Mouse (Mus musculus) 3T3-L1 (cell line): ENCODE results near the gene Prkab1.

Source experiments
- DNase-seq: peaks from one replicate; pipeline ENCODE4 v3.0.0-alpha.2; 2015; ENCODE audit warnings: low read depth, low spot score

The Prkab1 gene

DNA sequence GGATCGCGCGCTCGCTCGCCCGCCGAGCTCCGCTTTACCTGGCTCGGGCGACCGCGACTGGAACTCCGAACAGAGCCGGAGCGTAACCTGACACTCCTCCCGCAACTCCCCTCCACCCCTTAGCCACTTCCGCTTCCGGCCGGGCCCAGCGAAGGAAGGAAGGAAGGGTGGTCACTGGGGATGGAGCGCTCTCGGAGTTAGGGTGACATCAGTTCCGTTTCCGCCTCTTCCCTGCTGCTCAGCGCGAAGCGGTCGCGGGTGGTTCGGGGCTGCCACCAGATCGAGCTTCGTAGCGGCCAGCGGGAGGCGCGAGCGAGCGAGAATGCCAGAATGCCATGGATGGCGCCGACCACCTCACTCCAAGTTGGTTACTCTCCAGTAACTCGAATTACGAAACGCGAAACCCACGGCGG lies at the start of gene Prkab1:
Gene Prkab1, minus strand, starts transcription at position 182 of the 413 bp plus-strand sequence.
- peak; percentile 99 for DNase-seq

DNA sequence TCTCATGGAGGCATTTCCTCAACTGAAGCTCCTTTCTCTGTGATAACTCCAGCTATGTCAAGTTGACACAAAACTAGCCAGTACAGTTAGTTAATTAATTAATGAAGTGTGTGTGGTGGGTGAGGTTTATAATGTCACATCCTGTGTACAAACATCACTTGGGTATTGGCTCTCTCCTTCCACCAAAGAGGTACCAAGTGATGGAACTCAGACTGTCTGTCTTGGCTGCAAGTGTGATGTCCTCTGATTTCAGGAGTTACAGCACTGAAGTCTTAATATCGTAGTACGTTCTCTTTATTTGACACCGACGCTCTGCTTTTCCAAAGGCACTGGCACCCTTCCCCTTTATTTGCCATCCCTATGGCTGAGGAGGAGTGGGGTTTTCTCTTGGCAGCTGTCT lies 45.3 kb upstream of the Prkab1 start:
- DNase-seq = no peak

DNA sequence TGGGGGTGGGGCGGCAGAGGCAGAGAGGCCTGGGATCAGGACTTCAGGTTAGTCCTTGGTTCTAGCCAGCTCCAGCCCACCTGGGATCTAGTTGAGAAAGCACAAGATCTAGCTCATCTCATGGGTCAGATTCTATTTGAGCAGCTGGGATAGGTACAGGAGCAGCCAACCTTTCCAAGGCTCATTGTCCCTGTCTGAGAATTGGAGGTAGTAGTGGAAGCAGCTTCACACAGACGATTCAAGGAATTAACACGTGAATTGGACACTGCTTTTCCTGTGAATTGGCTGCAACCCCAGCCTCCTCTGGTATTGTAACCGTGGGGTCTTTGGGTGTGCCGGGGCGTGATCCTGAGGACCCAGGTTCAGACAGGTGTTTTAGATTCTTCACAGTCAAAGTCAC lies 28.5 kb upstream of the Prkab1 start:
- DNase-seq = no peak

DNA sequence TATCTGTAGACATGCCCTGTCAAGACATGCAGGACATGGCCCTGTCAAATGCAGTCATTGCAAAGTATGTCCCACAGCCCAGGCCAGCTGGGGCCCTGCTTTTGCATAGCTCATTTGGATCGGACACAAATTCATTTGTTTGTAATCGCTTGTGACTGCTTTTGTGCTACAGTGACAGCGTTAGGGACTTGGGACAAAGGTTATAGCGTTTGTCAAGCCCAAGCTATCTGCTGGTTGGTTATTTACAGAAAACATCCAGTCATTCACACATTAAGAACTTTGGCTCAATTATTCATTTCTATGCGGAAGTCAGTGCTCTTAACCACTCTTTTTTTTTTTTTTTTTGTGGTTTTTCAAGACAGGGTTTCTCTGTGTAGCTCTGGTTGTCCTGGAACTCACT lies 27.9 kb upstream of the Prkab1 start:
- no peak for DNase-seq

DNA sequence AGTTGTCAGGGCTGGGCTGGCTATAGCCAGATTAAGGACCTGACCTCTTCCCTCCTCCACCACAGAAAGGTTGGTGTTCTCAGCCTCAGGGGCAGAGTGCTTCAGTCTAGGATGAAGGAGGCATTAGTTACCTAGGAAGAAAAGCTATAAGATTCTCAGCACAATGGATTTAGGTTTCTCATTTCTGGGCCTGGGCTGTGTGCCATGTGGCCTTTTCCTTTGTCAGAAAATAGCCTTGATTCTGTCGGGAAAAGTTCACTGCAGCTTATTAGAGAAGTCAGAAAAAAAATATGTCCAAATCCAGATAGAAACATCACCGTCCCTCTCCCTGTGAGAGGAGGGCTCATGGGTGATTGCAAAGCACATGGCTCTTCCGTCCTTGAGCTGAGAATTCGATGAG lies 25.5 kb upstream of the Prkab1 start:
- DNase-seq = no peak

DNA sequence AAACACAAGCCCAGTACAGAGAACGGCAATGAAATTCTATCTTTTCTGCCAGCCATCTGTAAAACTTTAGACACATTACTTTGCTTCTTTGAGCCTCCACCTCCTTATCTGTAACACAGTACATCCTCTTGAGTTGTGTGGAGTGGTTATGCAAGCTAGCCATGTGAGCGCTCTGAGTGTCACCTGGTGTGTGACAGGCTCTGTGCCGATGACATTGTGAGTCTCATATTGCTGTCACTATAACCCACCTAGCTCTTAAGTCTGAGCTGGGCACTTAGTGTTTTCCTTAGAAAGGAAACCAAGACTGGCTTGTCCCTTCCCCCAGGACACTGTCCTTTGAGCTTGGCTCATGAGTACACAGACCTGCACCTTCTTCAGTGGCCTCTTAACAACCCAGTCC lies 24.0 kb upstream of the Prkab1 start:
- DNase-seq = no peak

DNA sequence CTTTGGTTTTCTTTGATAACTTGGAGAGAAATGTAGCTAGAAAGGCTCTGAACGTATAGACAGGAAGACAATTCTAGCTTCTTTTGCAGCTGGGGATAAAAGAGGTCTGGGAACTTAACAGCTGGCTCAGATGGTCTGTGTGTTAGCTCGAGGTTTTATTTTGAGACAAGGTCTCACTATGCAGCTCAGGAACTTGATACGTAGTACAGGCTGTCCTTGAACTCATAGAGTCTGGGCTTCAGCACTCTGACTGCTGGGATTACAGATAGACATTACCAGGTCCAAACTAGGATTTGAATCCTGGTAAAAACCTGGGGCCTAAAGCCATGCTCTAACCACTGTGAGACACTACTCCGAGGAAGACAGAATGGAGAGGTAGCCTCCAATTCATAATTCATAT lies 21.9 kb upstream of the Prkab1 start:
- no peak for DNase-seq

DNA sequence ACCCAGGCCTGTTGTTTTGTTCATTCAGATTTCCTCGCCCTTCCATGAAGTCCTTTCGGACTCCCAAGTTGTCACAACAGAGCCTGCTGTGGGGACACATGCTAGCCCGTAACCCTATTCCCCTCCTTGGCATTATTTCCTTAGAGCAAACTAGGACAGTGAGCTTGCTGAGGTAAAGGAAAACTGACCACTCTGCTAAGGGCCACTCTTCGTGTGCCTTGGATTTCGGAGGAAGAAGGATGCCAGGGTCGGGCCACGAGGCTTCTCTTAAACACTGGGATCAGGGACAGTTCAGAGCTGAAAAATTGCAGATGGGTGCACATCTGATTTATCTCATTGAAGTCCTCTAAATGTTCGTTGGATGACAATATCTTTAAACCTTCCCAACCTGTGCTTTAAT lies 21.3 kb upstream of the Prkab1 start:
- no peak for DNase-seq

DNA sequence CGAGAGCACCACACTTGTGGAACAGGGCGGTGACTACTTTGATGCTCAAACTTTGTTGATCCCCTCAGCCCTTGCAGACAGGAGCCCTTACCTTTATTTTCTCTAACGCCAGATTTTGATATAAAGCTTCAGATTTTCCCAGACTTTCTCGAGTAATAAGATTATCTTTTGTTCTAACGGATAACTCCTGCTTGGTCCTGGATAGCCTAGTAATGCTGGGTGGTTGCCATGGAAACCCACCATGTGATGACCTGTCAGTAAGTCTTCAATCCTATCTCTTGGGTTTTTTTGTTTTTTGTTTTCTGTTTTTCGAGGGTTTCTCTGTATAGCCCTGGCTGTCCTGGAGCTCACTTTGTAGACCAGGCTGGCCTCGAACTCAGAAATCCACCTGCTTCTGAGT lies 17.9 kb upstream of the Prkab1 start:
- DNase-seq = no peak

DNA sequence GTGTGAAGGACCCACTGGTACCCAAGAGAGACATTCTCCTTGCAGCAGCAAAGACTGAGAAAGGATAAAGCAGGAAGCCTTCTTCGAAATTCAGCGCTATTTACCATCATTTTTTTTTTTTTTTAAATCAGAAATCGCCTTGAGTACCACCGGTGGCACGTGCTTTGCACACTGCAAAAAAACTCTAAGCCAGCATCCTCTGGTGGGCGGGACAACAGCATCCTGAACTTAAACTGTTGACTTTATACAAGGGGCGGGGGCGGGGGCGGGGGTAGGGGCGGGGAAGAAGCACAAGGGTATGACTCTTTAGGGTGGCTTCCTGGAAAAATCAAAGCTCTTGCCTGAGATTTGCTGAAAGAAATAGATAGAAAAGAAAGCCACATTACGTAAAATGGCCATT lies 15.4 kb upstream of the Prkab1 start:
- DNase-seq = no peak

DNA sequence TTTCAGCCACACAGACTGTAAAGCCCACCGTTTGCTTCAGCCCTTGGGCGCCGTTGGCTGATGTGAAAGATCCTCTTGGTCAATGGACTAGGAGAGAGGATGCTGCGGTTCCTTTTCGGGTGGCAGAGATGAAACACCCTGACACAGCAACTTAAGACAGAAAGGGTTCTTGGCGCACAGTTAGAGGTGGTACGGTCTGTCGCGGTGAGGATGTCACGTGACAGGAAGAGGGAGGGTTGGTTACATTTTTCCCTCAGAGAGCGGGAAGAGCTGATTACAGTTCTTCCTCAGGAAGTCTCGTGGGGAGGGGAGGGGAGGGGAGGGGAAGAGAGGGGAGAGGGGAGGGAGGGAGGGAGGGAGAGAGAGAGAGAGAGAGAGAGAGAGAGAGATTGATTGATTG lies 13.4 kb upstream of the Prkab1 start:
- no peak for DNase-seq

DNA sequence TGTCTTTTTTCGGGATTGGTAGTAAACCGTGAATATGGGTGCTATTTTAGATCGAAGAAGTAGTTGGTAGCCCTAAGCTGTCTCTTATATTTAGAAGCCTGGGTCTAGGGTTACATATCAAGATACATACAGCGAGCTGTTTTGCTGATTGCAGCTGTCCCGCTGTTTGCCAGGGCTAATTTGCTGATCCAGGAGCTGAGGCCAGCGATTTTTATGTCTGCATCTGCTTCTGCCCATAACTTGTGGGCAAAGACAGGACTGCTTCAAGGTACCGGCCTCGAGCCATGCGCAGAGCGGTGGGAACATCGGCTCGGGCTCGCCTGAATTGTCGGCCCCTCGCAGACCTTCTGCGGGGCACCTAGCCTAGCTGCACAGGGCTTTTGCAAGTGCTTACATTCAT lies 12.2 kb upstream of the Prkab1 start:
- no peak for DNase-seq

DNA sequence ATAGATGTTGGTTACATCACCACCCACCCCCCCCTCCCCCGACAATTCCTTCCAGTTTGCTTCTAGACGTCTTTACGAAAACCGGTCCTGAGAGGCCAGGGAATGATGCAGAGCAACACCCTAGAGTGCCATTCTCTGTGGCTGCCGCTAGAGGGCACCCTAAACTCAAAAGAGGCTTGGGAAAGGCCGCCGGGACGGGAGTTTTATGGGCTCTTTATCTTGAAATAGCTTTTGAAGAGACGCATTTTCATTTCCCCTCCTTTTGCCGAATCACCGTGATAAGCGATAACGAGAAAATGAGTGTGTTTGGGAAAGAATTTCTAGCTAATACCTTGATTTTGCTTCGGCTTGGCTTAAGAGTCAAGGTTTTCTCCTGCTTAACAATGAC lies 6.9 kb upstream of the Prkab1 start:
- peak; percentile 89 for DNase-seq

DNA sequence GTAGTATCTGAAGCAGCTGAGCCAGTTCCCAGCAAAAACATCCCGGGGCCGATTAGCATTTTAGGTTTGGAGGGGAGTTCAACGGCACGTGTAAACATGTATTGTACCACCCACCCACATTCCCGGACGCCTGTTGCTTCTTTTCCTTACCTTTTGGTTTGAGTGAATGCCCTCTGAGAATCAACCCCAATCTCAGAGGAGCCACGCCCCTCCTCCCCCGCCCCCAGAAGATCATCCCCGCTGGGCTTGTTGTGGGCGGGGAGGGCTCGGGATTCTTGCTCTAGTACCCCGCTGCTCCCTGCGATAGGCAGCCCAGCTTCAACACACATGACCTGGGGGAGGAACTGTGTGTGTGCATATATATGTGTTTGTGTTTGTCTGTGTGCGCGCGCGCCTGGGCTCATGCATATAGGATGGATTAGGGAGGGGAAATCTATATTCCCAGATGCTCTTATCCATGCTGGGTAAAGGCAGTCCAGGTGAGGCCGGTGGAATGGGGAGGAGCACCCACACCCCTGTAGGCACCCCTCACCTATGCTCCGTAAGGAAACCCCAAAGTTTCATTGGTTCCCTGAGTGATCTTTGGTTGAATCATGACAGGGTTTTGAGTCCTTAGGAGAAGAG lies 6.4 kb upstream of the Prkab1 start:
- DNase-seq = no peak

DNA sequence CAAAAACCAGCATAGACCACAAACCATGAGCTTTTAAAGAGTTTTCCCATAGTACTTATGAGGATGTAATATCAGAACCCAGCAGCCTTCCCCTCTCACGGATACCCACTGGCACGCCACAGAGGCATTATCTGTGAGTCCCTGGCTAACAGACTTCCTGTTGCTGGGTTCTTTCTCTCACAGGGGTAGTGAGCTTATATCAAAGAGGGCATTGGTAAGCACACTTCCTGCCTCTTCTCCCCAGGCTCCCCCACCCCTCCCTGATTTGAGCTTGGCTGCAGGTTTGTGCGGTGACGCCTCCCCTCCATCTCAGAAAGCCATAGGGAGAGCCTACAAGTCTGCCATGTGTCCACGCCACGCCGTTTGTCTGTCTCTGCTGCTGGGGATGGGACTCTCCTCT lies 4.8 kb upstream of the Prkab1 start:
- no peak for DNase-seq

DNA sequence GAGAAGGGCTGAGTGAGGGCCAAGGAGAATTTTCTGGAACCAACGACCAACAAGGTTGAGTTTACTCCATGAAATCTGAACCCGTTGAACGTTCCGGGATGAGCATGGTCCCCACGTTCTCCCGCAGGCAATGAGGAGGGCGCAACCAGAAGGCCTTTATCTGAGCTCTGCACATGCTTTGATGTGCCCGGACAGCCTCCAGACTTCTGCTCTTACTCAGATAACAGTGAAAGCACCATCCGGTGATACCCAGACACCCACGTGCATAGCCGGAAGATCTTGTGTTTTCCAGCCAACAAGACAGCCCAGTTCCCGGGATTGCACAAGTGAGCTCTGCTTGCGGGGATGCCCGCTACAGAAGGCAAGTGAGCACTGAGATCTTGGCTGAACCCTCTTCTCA lies 2.3 kb upstream of the Prkab1 start:
- no peak for DNase-seq

DNA sequence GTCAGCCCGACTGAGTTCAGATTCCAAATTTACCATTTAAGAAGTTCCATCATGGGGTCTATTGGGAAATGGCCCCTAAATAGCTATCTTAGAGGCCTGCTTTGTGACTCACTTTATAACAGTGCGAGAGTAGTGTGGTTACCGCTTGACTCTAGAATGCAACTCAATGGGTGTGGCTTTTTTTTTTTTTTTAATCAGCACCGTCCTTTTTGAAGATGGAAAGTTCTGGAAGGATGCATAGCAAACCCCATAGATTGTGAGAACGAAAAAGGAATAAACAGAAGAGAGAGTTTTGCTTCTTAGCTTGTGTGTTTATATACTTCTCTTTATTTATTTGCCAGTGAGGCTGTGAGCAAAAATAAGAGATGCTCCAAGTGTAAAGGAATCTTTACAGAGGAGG lies 1.8 kb upstream of the Prkab1 start:
- DNase-seq = no peak

DNA sequence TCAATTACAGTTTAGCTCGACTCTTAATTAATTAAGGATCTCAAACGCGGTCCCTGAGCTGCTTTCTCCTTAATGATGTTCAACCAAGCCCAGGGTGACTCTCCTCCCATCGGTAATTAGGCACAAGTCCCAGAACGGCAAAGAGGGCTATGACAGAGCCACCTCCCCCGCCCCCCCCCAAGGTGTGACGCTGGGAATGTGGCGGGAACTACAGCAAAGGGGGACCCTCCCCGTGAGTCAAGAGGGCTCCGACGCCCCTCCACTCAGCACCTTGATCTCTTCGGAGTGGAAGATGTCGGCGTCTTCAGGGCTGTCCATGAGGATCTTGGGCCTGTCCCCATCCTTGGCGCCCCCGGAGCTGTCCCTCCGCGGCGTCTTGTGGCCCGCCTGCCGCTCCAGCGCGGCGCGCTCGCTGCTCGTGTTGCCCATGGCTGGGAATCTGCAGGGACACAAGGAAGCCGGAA lies 455 bp downstream of the Prkab1 start:
- DNase-seq = peak; percentile 34

DNA sequence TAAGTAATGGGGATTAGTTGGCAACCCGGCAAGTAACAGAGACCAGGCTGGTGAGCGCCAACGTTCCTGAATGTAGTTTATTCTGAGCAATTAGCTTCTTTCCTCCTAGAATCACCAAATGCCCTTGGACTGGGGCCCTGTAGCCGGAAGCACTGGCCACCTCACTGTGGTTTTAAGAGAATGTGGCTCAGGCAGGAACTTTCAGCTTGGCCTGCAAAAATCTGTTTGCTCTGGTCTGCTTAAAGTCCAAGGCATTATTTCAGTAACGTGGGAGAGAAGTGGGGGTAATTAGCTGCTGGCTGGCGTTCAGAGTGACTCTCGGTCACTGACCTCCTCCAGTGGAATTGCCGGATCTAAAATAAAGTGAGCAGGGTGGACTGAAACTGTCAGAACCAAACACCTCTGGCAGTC lies 1.1 kb downstream of the Prkab1 start:
- DNase-seq = peak; percentile 59

DNA sequence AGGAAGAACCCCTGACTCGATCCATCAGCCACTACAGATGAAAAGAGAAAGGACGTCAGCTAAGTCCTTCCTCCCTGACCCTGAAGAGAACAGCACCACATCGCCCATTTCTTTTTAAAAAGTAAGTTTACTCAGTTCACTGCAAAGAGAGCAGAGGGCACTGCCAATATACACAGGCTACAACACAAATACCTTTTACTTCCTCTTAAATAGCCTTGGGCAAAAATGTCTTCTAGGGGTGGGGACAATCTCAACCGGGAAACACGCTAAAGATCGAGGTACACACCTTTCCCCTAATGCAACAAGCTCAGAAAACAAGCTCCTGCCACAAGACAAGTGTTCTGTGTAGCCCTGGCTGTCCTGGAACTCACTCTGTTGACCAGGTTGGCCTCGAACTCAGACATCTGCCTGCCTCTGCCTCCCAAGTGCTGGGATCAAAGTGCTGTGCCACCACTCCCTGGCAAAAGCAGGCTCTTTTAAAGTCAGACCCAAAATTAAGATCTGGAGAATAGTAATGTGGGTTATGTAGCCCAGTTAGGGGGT lies 1.6 kb downstream of the Prkab1 start:
- no peak for DNase-seq

DNA sequence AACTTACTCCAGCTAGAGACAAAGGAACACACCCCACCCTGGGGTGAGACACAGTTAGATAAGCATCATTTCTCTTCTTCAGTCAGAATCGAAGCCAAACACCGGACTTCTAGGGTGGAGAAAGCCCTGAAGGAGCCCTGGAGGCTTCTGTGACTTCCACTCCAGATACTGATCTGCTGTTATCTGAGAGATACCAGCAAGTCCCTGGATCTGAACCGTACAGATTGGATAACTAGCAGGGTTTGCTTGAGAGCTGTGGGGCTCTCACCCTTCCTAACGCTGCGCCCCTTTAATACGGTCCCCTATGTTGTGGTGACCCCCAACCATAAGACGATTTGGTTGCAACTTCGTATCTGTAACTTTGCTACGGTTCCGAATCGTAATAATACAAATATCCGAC lies 2.2 kb downstream of the Prkab1 start:
- DNase-seq = no peak

DNA sequence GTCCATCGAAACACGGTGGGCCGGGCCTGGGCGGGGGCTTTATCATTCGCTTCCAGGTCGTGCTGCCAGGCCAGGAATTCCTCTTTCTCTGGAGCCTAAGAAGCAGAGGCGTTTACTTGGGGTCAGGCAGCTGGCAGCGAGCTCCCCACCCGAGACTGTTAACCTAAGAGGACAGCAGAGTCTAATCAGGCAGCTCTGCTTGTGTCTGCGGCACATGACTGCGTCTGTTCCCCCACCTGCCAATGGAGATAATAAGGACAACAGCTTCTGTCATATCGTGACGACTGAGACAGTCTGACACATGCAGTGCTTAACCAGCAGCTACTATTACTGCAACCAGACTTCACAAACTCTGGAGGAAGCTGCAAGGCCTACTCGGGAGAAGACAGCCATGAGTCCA lies 2.8 kb downstream of the Prkab1 start:
- DNase-seq = no peak

DNA sequence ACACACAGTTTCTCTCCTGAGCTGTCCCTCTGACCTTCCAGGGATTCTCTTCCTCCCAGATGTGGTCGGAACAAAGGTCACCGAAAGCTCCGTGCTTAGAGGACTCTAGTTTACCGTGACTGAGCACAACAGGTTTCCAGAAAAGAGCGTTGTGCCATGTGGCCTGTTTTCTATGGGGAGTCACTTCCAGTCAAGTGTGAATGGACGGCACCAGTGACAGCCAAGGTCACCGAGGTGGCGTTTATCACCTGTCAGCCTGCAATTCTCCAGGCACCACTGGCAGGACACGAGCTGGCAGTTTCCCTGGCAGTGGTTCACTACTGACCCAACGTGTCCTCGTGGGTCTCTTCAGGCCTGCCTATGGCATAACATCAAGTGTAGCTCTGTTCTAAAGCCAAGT lies 4.9 kb downstream of the Prkab1 start:
- no peak for DNase-seq

DNA sequence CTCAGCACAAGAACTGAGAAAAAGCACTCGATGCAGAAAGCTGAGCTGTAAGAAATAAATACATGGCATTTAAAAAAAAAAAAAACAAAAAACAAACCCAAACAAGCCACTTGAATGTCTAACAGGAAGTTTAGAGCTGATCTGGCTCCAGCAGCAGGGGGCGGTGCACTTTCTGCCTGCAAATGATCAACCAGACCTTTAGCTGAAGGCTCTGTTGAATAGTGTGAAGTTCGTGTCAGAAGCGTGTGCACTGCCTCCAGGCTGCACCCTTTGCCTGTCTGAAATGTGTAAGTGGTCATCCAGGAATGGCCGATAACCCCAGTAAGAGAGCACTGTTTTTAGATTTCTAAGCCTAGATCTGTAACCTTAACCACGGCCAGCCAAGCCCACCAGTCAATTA lies 5.5 kb downstream of the Prkab1 start:
- no peak for DNase-seq
